Mouse (Mus musculus): Measurements from ENCODE around the gene Hist1h3f. TPM values are rescaled to one million over a fixed set of nuclear protein-coding genes. Genes with fewer than 3 reads are reported as not detected.

The Hist1h3f gene
- polyA plus RNA-seq, 1 experiment from 2014 or later, result 0.32 TPM

DNA sequence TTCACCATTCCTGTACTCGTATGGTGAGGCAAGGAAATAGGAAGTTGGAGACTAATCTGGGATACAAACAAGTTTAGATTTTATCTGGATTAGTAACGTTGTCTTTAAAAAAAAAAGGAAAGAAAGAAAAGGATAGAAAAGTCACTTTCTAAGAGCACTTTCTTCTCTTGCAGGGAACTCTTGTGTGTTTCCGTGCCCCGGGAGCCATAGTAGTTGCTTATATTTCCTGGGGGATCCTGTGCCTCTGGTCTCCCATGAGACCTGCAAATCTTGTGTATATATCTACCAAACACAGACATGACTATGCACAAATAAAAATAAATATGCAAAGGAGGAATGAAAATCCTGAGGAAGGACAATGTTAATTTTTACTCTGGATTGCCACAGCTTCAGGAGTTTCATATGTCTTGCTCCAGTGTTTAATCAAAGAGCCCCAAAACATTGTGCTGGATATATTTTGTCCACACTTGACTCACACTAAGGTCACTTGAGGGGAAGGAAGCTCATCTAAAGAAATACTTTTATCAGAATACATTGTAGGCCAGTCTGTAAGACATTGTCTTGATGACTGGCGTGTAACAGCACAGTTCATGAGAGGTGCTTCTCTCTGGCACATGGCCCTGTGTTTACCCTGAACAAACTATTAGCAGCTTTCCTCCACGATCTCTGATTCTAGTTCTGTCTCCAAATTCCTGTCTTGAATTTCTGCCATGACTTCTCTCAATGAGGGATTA lies 33.2 kb downstream of the Hist1h3f start:
- H3K4me2 ChIP-seq (replicated peaks; ENCODE audit: low read depth, low read length), result peak overlapping the region; percentile 57
- H3K36me3 ChIP-seq (ENCODE audit: insufficient read depth, low read length), result no peaks in the 10 kb centered on the region
- H3K27me3 ChIP-seq (replicated peaks; ENCODE audit: insufficient read depth, low read length), result no peaks in the 10 kb centered on the region
- peaks cover 11% of the 10 kb centered on the region; the same call in 1 of the 2 replicates for H3K4me1 ChIP-seq (ENCODE audit: insufficient read depth, low read depth, low read length)
- H3K27ac ChIP-seq (ENCODE audit: low read length), result no peak overlapping the region
- H3K9me3 ChIP-seq (ENCODE audit: low read length), result no peaks in the 10 kb centered on the region
- peak overlapping the region; percentile 35; the same call in 1 of the 2 replicates for H3K4me3 ChIP-seq (ENCODE audit: low read depth, low read length)
- 22% methylated on average over 6 of the region's 6 CpGs for WGBS
- ATAC-seq (no peak), DNase-seq (ENCODE audit: low spot score) (peak; percentile 10)
- no peak overlapping the region for H3K9ac ChIP-seq (replicated peaks; ENCODE audit: low read depth)
- TF ChIP-seq CTCF (IDR thresholded peaks at IDR 0.05) (no peak), EP300 (IDR thresholded peaks at IDR 0.05) (no peak)

DNA sequence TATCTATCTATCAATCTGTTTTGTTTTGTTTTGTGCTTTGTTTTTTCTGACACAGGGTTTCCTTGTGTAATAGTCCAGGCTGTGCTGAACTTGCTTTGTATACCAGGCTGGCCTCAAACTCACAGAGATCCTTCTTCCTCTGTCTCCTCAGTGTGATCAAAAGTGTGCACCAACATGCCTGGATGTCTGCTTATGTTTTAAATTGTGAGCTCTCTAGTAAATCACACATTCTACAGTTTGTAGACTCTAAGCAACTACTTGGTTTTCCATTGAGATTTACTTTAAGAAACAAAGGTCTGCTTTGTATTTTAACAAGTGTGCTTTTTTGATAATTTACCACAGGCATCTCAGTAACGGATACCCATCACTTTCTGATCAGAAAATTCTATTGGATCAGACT lies 34.0 kb downstream of the Hist1h3f start:
- peaks cover 8% of the 10 kb centered on the region for H3K4me1 ChIP-seq (ENCODE audit: insufficient read depth, low read depth, low read length)
- DNase-seq (ENCODE audit: low spot score) (no peak), ATAC-seq (no peak)
- no peak overlapping the region for H3K9ac ChIP-seq (replicated peaks; ENCODE audit: low read depth)
- H3K27me3 ChIP-seq (replicated peaks; ENCODE audit: insufficient read depth, low read length), result no peaks in the 10 kb centered on the region
- H3K27ac ChIP-seq (ENCODE audit: low read length), result no peak overlapping the region
- no peak overlapping the region for H3K4me3 ChIP-seq (ENCODE audit: low read depth, low read length)
- TF ChIP-seq EP300 (IDR thresholded peaks at IDR 0.05), result no peak
- no peak for TF ChIP-seq CTCF (IDR thresholded peaks at IDR 0.05)
- H3K4me2 ChIP-seq (replicated peaks; ENCODE audit: low read depth, low read length), result no peak overlapping the region
- no peaks in the 10 kb centered on the region for H3K9me3 ChIP-seq (ENCODE audit: low read length)
- 96% methylated on average over 1 of the region's 1 CpGs for WGBS
- H3K36me3 ChIP-seq (ENCODE audit: insufficient read depth, low read length), result no peaks in the 10 kb centered on the region

GRCm38 (mm10) chr13:23581408-23582218 lies 37.8 kb downstream of the Hist1h3f start, which contains the start of gene Hist1h4d:
Gene Hist1h4d, plus strand, starts transcription at chr13:23581598.
- ATAC-seq (peak; percentile 87), DNase-seq (ENCODE audit: low spot score) (peak; percentile 98)
- Histone ChIP-seq H3K9ac (replicated peaks; ENCODE audit: low read depth) (peak within 1 kb of the TSS; percentile 52), H3K4me3 (ENCODE audit: low read depth, low read length) (peak within 1 kb of the TSS; percentile 38), H3K4me2 (replicated peaks; ENCODE audit: low read depth, low read length) (peak within 1 kb of the TSS; percentile 53), H3K9me3 (ENCODE audit: low read length) (no peaks in the 10 kb centered on the region), H3K4me1 (ENCODE audit: insufficient read depth, low read depth, low read length) (peaks cover 8% of the 10 kb centered on the region), H3K36me3 (ENCODE audit: insufficient read depth, low read length) (no peaks in the 10 kb centered on the region), H3K27me3 (replicated peaks; ENCODE audit: insufficient read depth, low read length) (no peaks in the 10 kb centered on the region), H3K27ac (ENCODE audit: low read length) (peak within 1 kb of the TSS; percentile 71)
- TF ChIP-seq EP300 (IDR thresholded peaks at IDR 0.05) (peak; percentile 97), CTCF (IDR thresholded peaks at IDR 0.05) (no peak)
- under 1% methylated on average over 39 of the region's 43 CpGs for WGBS

GRCm38 (mm10) chr13:23582219-23583056 lies 38.6 kb downstream of the Hist1h3f start:
- no peak for TF ChIP-seq EP300 (IDR thresholded peaks at IDR 0.05)
- no peak for ATAC-seq
- H3K27me3 ChIP-seq (replicated peaks; ENCODE audit: insufficient read depth, low read length), result no peaks in the 10 kb centered on the region
- peaks cover 10% of the 10 kb centered on the region for H3K4me1 ChIP-seq (ENCODE audit: insufficient read depth, low read depth, low read length)
- WGBS, result 11% methylated on average over 6 of the region's 6 CpGs
- peak overlapping the region; percentile 38 for H3K4me3 ChIP-seq (ENCODE audit: low read depth, low read length)
- peak overlapping the region; percentile 71; the same call in 1 of the 2 replicates for H3K27ac ChIP-seq (ENCODE audit: low read length)
- H3K9ac ChIP-seq (replicated peaks; ENCODE audit: low read depth), result peak overlapping the region; percentile 52
- no peak for DNase-seq (ENCODE audit: low spot score)
- peak overlapping the region; percentile 53 for H3K4me2 ChIP-seq (replicated peaks; ENCODE audit: low read depth, low read length)
- no peaks in the 10 kb centered on the region for H3K9me3 ChIP-seq (ENCODE audit: low read length)
- H3K36me3 ChIP-seq (ENCODE audit: insufficient read depth, low read length), result no peaks in the 10 kb centered on the region

GRCm38 (mm10) chr13:23583387-23584068 lies 39.7 kb downstream of the Hist1h3f start:
- Histone ChIP-seq H3K4me3 (ENCODE audit: low read depth, low read length) (no peak overlapping the region), H3K9me3 (ENCODE audit: low read length) (no peaks in the 10 kb centered on the region), H3K4me2 (replicated peaks; ENCODE audit: low read depth, low read length) (no peak overlapping the region; the same call in 1 of the 2 replicates), H3K27me3 (replicated peaks; ENCODE audit: insufficient read depth, low read length) (no peaks in the 10 kb centered on the region), H3K9ac (replicated peaks; ENCODE audit: low read depth) (no peak overlapping the region), H3K27ac (ENCODE audit: low read length) (no peak overlapping the region), H3K4me1 (ENCODE audit: insufficient read depth, low read depth, low read length) (peaks cover 10% of the 10 kb centered on the region), H3K36me3 (ENCODE audit: insufficient read depth, low read length) (no peaks in the 10 kb centered on the region)
- no peak for TF ChIP-seq CTCF (IDR thresholded peaks at IDR 0.05)
- TF ChIP-seq EP300 (IDR thresholded peaks at IDR 0.05), result no peak
- no peak for DNase-seq (ENCODE audit: low spot score)
- ATAC-seq, result no peak

All from lung, postnatal 0 days (tissue).